Mouse (Mus musculus) kidney, embryonic 15.5 days (tissue): Measurements from ENCODE around the gene Ranbp10. TPM values are rescaled to one million over a fixed set of nuclear protein-coding genes. Genes with fewer than 3 reads are reported as not detected.
A peak's percentile ranks its signal among the peaks of the same experiment; 100 is the strongest.

Source experiments
- ATAC-seq: fragments of 200-750 bp; cut with Nextera tagmentation; replicated peaks from 2 replicates; pipeline ENCODE4 v1.8.0; 2017; ENCODE audit warnings: moderate TSS enrichment; ENCODE audit not compliant: low FRiP score
- H3K27ac ChIP-seq: fragments of 300-500 bp; sonication (generic); 2 replicates; pipeline ENCODE4 v1.5.1; 2015; ENCODE audit warnings: mild to moderate bottlenecking, inconsistent platforms
- H3K27me3 ChIP-seq: fragments of 300-500 bp; sonication (generic); 2 replicates; pipeline ENCODE4 v1.6.1; 2015; ENCODE audit warnings: inconsistent platforms
- H3K36me3 ChIP-seq: fragments of 300-500 bp; sonication (generic); 2 replicates; pipeline ENCODE4 v1.6.1; 2015; ENCODE audit warnings: inconsistent platforms
- H3K4me1 ChIP-seq: fragments of 300-500 bp; sonication (generic); 2 replicates; pipeline ENCODE4 v1.6.1; 2015; ENCODE audit warnings: inconsistent platforms
- H3K4me2 ChIP-seq: fragments of 300-500 bp; sonication (generic); 2 replicates; pipeline ENCODE4 v1.6.1; 2015; ENCODE audit warnings: moderate library complexity, mild to moderate bottlenecking, inconsistent platforms
- H3K4me3 ChIP-seq: fragments of 300-500 bp; sonication (generic); replicated peaks from 2 replicates; pipeline ENCODE4 v1.5.1; 2015; ENCODE audit warnings: mild to moderate bottlenecking, inconsistent platforms
- H3K9ac ChIP-seq: fragments of 300-500 bp; sonication (generic); 2 replicates; pipeline ENCODE4 v1.6.1; 2015; ENCODE audit warnings: mild to moderate bottlenecking, inconsistent platforms
- H3K9me3 ChIP-seq: fragments of 300-500 bp; sonication (generic); replicated peaks from 2 replicates; pipeline ENCODE4 v1.6.1; 2016; ENCODE audit warnings: inconsistent platforms
- WGBS: fragments of 180-500 bp; shearing (Covaris S2); methylation state at CpG from one replicate; pipeline ENCODE4 v1.1.7; 2015; ENCODE audit warnings: mixed read lengths; 5-methylcytosine and 5-hydroxymethylcytosine counted together
- polyA plus RNA-seq: library from polyadenylated mRNA; unstranded; fragments of >200 nt; fragmentation: Nextera tagmentation; extraction: Ambion mirVana; gene quantifications from 2 replicates; pipeline ENCODE4 v1.2.1, GENCODE M21; 2015

The Ranbp10 gene
- polyA plus RNA-seq, 1 experiment from 2014 or later: 13.8 TPM

GRCm38 (mm10) chr8:105825506-105825905 is 1.6 kb downstream of the Ranbp10 start:
- 46% methylated on average over 4 of the region's 4 CpGs for WGBS
- Histone ChIP-seq H3K27ac (no peak overlapping the region), H3K36me3 (peaks cover 49% of the 10 kb centered on the region), H3K4me2 (peak overlapping the region; percentile 81), H3K9ac (peak overlapping the region; percentile 90; the same call in 1 of the 2 replicates), H3K9me3 (no peaks in the 10 kb centered on the region), H3K4me3 (peak overlapping the region; percentile 85), H3K27me3 (no peaks in the 10 kb centered on the region), H3K4me1 (peaks cover 16% of the 10 kb centered on the region)
- ATAC-seq: no peak

- WGBS: 90% methylated on average over 1 of the region's 1 CpGs
- ATAC-seq: peak; percentile 93
- Histone ChIP-seq H3K4me3 (no peak overlapping the region), H3K9me3 (no peaks in the 10 kb centered on the region), H3K36me3 (peaks cover 69% of the 10 kb centered on the region), H3K4me2 (no peak overlapping the region), H3K4me1 (peaks cover 7% of the 10 kb centered on the region), H3K9ac (no peak overlapping the region), H3K27ac (no peak overlapping the region), H3K27me3 (no peaks in the 10 kb centered on the region)
Observed at GRCm38 (mm10) chr8:105820925-105821324, 6.2 kb downstream of the Ranbp10 start.

- Histone ChIP-seq H3K9me3 (no peaks in the 10 kb centered on the region), H3K4me3 (no peak overlapping the region), H3K27me3 (no peaks in the 10 kb centered on the region), H3K36me3 (peaks cover 59% of the 10 kb centered on the region), H3K4me1 (no peaks in the 10 kb centered on the region), H3K27ac (no peak overlapping the region), H3K9ac (no peak overlapping the region), H3K4me2 (no peak overlapping the region)
- 93% methylated on average over 3 of the region's 3 CpGs for WGBS
- ATAC-seq: no peak
Observed at GRCm38 (mm10) chr8:105819659-105820058, 7.5 kb downstream of the Ranbp10 start.

- 97% methylated on average over 6 of the region's 6 CpGs for WGBS
- H3K27ac ChIP-seq: no peak overlapping the region
- H3K4me3 ChIP-seq: no peak overlapping the region
- no peaks in the 10 kb centered on the region for H3K9me3 ChIP-seq
- no peak for ATAC-seq
- H3K9ac ChIP-seq: no peak overlapping the region
- H3K4me2 ChIP-seq: no peak overlapping the region
- peaks cover 7% of the 10 kb centered on the region; the same call in 1 of the 2 replicates for H3K4me1 ChIP-seq
- H3K27me3 ChIP-seq: no peaks in the 10 kb centered on the region
- H3K36me3 ChIP-seq: peaks cover 16% of the 10 kb centered on the region
Observed at GRCm38 (mm10) chr8:105813241-105813640, 13.9 kb downstream of the Ranbp10 start.

DNA sequence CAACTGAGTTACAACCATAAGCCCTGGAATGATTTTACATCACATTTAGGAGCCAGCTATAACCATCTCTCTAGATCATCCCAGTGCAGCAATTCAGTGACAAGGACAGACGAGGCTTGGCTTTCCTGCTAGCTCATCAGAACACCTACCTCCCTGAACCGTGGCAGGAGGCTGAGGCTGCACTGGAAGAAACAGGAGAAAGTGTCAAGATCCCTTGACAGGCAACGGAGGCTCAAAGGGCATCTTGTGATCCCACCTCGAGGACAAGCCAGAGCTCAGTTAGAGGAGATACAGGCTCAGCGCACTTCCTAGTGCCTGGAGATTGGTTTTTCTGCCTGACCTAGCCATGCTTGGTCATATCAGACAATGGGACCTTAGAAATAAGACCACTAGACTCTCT is 14.6 kb downstream of the Ranbp10 start:
- Histone ChIP-seq H3K27ac (no peak overlapping the region), H3K27me3 (no peaks in the 10 kb centered on the region), H3K9me3 (no peaks in the 10 kb centered on the region), H3K4me1 (peaks cover 11% of the 10 kb centered on the region), H3K9ac (no peak overlapping the region), H3K4me2 (no peak overlapping the region), H3K36me3 (peaks cover 9% of the 10 kb centered on the region), H3K4me3 (no peak overlapping the region)
- no peak for ATAC-seq
- WGBS: 85% methylated on average over 5 of the region's 5 CpGs

GRCm38 (mm10) chr8:105811543-105811942 is 15.6 kb downstream of the Ranbp10 start:
- H3K27me3 ChIP-seq: no peaks in the 10 kb centered on the region
- H3K9ac ChIP-seq: no peak overlapping the region
- ATAC-seq: no peak
- no peak overlapping the region for H3K27ac ChIP-seq
- no peak overlapping the region for H3K4me3 ChIP-seq
- peaks cover 9% of the 10 kb centered on the region for H3K36me3 ChIP-seq
- H3K4me2 ChIP-seq: no peak overlapping the region
- WGBS: 80% methylated on average over 3 of the region's 3 CpGs
- H3K4me1 ChIP-seq: peaks cover 11% of the 10 kb centered on the region
- H3K9me3 ChIP-seq: no peaks in the 10 kb centered on the region

- 77% methylated on average over 10 of the region's 10 CpGs for WGBS
- Histone ChIP-seq H3K36me3 (peaks cover 9% of the 10 kb centered on the region), H3K4me2 (no peak overlapping the region), H3K4me1 (peaks cover 11% of the 10 kb centered on the region), H3K27ac (no peak overlapping the region), H3K27me3 (no peaks in the 10 kb centered on the region), H3K4me3 (no peak overlapping the region), H3K9me3 (no peaks in the 10 kb centered on the region), H3K9ac (no peak overlapping the region)
- no peak for ATAC-seq
Observed at GRCm38 (mm10) chr8:105811061-105811460, 16.1 kb downstream of the Ranbp10 start.

GRCm38 (mm10) chr8:105810245-105810786 is 16.8 kb downstream of the Ranbp10 start:
- H3K4me1 ChIP-seq: peaks cover 11% of the 10 kb centered on the region
- H3K4me3 ChIP-seq: no peak overlapping the region
- H3K4me2 ChIP-seq: no peak overlapping the region
- H3K9ac ChIP-seq: no peak overlapping the region
- no peaks in the 10 kb centered on the region for H3K9me3 ChIP-seq
- H3K36me3 ChIP-seq: peaks cover 12% of the 10 kb centered on the region
- H3K27ac ChIP-seq: no peak overlapping the region
- ATAC-seq: no peak
- 83% methylated on average over 6 of the region's 6 CpGs for WGBS
- H3K27me3 ChIP-seq: no peaks in the 10 kb centered on the region

DNA sequence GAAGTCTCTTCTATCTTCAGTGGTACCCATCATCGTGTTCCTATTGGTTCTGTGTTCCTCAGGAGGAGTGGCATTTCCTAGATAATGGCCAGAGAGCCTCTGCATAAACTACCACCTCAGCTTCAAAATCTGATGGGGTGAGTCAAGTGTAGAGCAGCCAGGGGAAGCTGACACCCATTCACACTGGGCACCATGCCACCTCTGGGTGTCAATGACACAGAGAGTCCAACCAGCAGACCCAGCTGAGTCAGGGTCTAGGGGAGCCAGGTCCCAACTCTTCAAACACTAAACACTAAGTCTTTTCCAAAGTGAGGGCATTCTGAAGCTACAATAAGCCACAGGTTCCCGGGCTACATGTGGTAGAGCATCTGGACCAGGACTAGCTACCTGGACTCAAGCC is 18.7 kb downstream of the Ranbp10 start:
- H3K4me3 ChIP-seq: no peak overlapping the region
- H3K36me3 ChIP-seq: peaks cover 26% of the 10 kb centered on the region
- H3K27ac ChIP-seq: 0 out of 2 replicates have a peak overlapping the region, but pooled peaks have one; percentile 13
- ATAC-seq: no peak
- WGBS: 90% methylated on average over 2 of the region's 2 CpGs
- H3K9ac ChIP-seq: no peak overlapping the region
- peaks cover 12% of the 10 kb centered on the region for H3K4me1 ChIP-seq
- no peak overlapping the region for H3K4me2 ChIP-seq
- no peaks in the 10 kb centered on the region for H3K27me3 ChIP-seq
- no peaks in the 10 kb centered on the region for H3K9me3 ChIP-seq

- no peaks in the 10 kb centered on the region for H3K27me3 ChIP-seq
- H3K27ac ChIP-seq: 0 out of 2 replicates have a peak overlapping the region, but pooled peaks have one; percentile 13
- 73% methylated on average over 5 of the region's 5 CpGs for WGBS
- H3K4me3 ChIP-seq: no peak overlapping the region
- no peaks in the 10 kb centered on the region for H3K9me3 ChIP-seq
- no peak overlapping the region for H3K4me2 ChIP-seq
- peaks cover 12% of the 10 kb centered on the region for H3K4me1 ChIP-seq
- no peak for ATAC-seq
- H3K36me3 ChIP-seq: peaks cover 30% of the 10 kb centered on the region
- H3K9ac ChIP-seq: no peak overlapping the region
Observed at GRCm38 (mm10) chr8:105807766-105808165, 19.4 kb downstream of the Ranbp10 start.

DNA sequence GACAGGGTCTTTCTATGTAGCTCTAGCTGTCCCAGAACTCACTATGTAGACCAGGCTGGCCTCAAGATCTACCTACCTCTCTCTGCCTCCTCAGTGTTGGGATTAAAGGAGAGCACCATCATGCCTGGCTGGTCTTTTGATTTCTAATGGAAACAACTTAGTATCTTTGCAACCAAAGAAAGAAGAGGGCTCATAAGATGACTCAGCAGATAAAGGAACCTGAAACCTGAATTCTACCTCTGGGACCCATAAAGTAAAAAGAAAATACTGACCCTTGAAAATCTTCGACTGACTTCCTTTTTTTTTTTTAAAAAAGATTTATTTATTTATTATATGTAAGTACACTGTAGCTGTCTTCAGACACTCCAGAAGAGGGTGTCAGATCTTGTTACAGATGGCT is 21.2 kb downstream of the Ranbp10 start:
- H3K4me3 ChIP-seq: no peak overlapping the region
- H3K36me3 ChIP-seq: peaks cover 24% of the 10 kb centered on the region
- no peak overlapping the region for H3K27ac ChIP-seq
- H3K9me3 ChIP-seq: no peaks in the 10 kb centered on the region
- no peak overlapping the region for H3K4me2 ChIP-seq
- H3K9ac ChIP-seq: no peak overlapping the region
- peaks cover 12% of the 10 kb centered on the region for H3K4me1 ChIP-seq
- no peaks in the 10 kb centered on the region for H3K27me3 ChIP-seq
- no peak for ATAC-seq
- 68% methylated on average over 1 of the region's 1 CpGs for WGBS

DNA sequence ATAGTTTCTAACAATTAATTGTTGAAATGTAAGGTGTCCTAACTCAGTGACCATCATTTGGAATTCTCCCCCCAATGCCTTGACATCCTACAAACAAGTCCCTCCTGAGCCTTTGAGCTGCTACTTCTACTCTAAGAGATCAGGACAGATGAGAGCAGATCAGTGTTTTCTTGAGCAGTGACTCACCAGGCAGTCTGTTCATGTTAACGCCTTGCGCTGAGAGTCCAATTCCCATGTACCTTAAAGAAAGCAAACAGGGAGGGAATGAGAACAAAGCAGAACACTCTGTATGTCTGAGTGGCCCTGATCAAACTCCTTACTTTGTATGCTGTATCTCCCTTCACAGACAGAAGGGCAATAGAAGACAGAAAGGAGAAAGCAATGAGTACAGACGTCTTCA is 21.8 kb downstream of the Ranbp10 start:
- H3K36me3 ChIP-seq: peaks cover 21% of the 10 kb centered on the region
- H3K9ac ChIP-seq: no peak overlapping the region
- H3K27me3 ChIP-seq: no peaks in the 10 kb centered on the region
- no peak for ATAC-seq
- no peak overlapping the region for H3K4me2 ChIP-seq
- H3K9me3 ChIP-seq: no peaks in the 10 kb centered on the region
- no peak overlapping the region for H3K4me3 ChIP-seq
- 80% methylated on average over 3 of the region's 3 CpGs for WGBS
- H3K4me1 ChIP-seq: peaks cover 12% of the 10 kb centered on the region
- H3K27ac ChIP-seq: no peak overlapping the region

- Histone ChIP-seq H3K4me3 (no peak overlapping the region), H3K9me3 (no peaks in the 10 kb centered on the region), H3K36me3 (peaks cover 21% of the 10 kb centered on the region), H3K27ac (no peak overlapping the region), H3K27me3 (no peaks in the 10 kb centered on the region), H3K9ac (no peak overlapping the region), H3K4me1 (peaks cover 15% of the 10 kb centered on the region), H3K4me2 (no peak overlapping the region)
- ATAC-seq: no peak
- WGBS: 89% methylated on average over 7 of the region's 7 CpGs
Observed at GRCm38 (mm10) chr8:105804797-105805196, 22.4 kb downstream of the Ranbp10 start.
